Mouse (Mus musculus) spleen, postnatal 0 days (tissue): ENCODE results near the gene Gm5414. TPM values are rescaled to one million over a fixed set of nuclear protein-coding genes. Genes with fewer than 3 reads are reported as not detected.

Source experiments
- polyA plus RNA-seq: library from polyadenylated mRNA; unstranded; fragments of >200 nt; fragmentation: Nextera tagmentation; extraction: Ambion mirVana; gene quantifications from 2 replicates; pipeline ENCODE4 v1.2.1, GENCODE M21; 2015

Gene Gm5414
- not detected in 2 replicates for polyA plus RNA-seq

DNA sequence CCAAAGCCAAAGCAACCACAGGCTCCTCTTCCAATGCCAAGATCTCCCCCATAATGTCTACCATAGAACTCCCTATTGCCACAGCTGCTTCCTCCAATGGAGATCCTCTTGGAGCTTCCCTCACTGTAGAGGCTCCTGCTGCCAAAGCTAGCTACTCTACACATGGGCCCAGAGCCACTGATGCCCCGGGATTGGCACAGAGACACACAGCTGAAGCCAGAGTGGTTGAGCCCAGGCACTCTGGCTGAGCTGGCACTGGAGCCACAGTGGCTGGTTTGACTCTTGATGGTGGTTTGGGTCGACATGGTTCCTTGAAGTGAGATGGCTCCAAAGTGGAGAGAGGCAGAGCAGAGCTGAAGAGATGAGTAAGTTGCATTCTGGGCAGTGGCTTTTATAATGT lies at the start of gene Gm5414:
Gene Gm5414, minus strand, starts transcription at position 305 of the 400 bp plus-strand sequence.

DNA sequence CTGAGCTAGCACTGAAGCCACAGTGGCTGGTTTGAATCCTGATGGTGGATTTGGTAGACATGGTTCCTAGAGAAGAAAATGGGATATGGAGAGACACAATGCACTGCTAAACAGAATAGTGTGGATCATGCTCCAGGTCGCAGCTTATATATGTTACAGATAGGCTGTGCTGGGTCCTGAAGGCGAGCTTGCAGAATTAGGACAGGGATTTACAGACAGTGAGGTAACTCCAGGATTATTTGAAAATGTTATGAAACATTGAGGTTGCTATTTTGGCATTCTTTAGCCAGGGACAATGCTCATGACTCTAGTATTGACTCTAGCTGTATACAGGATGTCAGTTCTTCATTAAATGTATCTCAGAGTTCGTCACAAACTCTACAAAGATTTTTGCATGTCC lies 19.3 kb upstream of the Gm5414 start, which contains the start of gene Gm5478:
Gene Gm5478, minus strand, starts transcription at position 101 of the 400 bp plus-strand sequence.

Other genes with a start within 250 kb of the Gm5414 start
- gene Krt7, start 217.1 kb downstream of the Gm5414 start, polyA plus RNA-seq: 19.1 and 21.2 TPM in 2 replicates
- gene Krt87, start 189.4 kb downstream of the Gm5414 start, polyA plus RNA-seq: 0.05 and 0.34 TPM in 2 replicates
- gene Krt88, start 180.4 kb downstream of the Gm5414 start, polyA plus RNA-seq: not detected in 2 replicates
- not detected in 2 replicates for gene Krt81, start 164.4 kb downstream of the Gm5414 start, polyA plus RNA-seq
- 0.12 and 0.25 TPM in 2 replicates for gene Krt86, start 154.7 kb downstream of the Gm5414 start, polyA plus RNA-seq
- gene Krt83, start 136.7 kb downstream of the Gm5414 start, polyA plus RNA-seq: 1.3 and 1.7 TPM in 2 replicates
- not detected in 2 replicates for gene Gm49425, start 110.9 kb downstream of the Gm5414 start, polyA plus RNA-seq
- gene Krt84, start 95.4 kb downstream of the Gm5414 start, polyA plus RNA-seq: not detected in 2 replicates
- not detected in 2 replicates for gene Krt82, start 77.5 kb downstream of the Gm5414 start, polyA plus RNA-seq
- gene Krt90, start 65.2 kb downstream of the Gm5414 start, polyA plus RNA-seq: not detected in 2 replicates
- not detected in 2 replicates for gene Krt75, start 54.3 kb downstream of the Gm5414 start, polyA plus RNA-seq
- gene Gm5478, start 19.2 kb upstream of the Gm5414 start, polyA plus RNA-seq: not detected in 2 replicates
- gene Krt6b, start 52.1 kb upstream of the Gm5414 start, polyA plus RNA-seq: 0.06 TPM in 2 replicates
- gene Krt6a, start 66.1 kb upstream of the Gm5414 start, polyA plus RNA-seq: 0.14 TPM in 1 of 2 replicates, not detected in the other
- 0.06 and 0.11 TPM in 2 replicates for gene Krt5, start 84.7 kb upstream of the Gm5414 start, polyA plus RNA-seq
- gene Krt71, start 114.9 kb upstream of the Gm5414 start, polyA plus RNA-seq: not detected in 2 replicates
- gene Krt72, start 158.3 kb upstream of the Gm5414 start, polyA plus RNA-seq: not detected in 2 replicates
- not detected in 2 replicates for gene Krt73, start 174.2 kb upstream of the Gm5414 start, polyA plus RNA-seq
- gene Krt2, start 190.0 kb upstream of the Gm5414 start, polyA plus RNA-seq: not detected in 2 replicates
- gene Krt1, start 222.6 kb upstream of the Gm5414 start, polyA plus RNA-seq: 0.40 and 0.72 TPM in 2 replicates
- not detected in 2 replicates for gene Krt77, start 241.5 kb upstream of the Gm5414 start, polyA plus RNA-seq